Mouse (Mus musculus): ENCODE results near the gene Pard6b. TPM values are rescaled to one million over a fixed set of nuclear protein-coding genes. Genes with fewer than 3 reads are reported as not detected.

Gene Pard6b
- polyA plus RNA-seq (2017; shearing (Covaris generic)), result 2.0 TPM

GRCm38 (mm10) chr2:168080431-168081246 lies at the start of gene Pard6b:
Gene Pard6b, plus strand, starts transcription at chr2:168081004.

Other genes with a start within 250 kb of the Pard6b start
- 184 TPM for gene Ptpn1, start 148.9 kb upstream of the Pard6b start, polyA plus RNA-seq (2017; shearing (Covaris generic))
- gene Ripor3, start 70.4 kb upstream of the Pard6b start, polyA plus RNA-seq (2017; shearing (Covaris generic)), result 1.4 TPM
- gene Adnp, start 126.1 kb downstream of the Pard6b start, polyA plus RNA-seq (2017; shearing (Covaris generic)), result 12.1 TPM
- 18.9 TPM for gene Gm20716, start 149.4 kb downstream of the Pard6b start, polyA plus RNA-seq (2017; shearing (Covaris generic))
- 104 TPM for gene Dpm1, start 149.6 kb downstream of the Pard6b start, polyA plus RNA-seq (2017; shearing (Covaris generic))
- 8.2 TPM for gene Mocs3, start 149.6 kb downstream of the Pard6b start, polyA plus RNA-seq (2017; shearing (Covaris generic))
- gene Kcng1, start 200.7 kb downstream of the Pard6b start, polyA plus RNA-seq (2017; shearing (Covaris generic)), result not detected